In the genomic region with DNA sequence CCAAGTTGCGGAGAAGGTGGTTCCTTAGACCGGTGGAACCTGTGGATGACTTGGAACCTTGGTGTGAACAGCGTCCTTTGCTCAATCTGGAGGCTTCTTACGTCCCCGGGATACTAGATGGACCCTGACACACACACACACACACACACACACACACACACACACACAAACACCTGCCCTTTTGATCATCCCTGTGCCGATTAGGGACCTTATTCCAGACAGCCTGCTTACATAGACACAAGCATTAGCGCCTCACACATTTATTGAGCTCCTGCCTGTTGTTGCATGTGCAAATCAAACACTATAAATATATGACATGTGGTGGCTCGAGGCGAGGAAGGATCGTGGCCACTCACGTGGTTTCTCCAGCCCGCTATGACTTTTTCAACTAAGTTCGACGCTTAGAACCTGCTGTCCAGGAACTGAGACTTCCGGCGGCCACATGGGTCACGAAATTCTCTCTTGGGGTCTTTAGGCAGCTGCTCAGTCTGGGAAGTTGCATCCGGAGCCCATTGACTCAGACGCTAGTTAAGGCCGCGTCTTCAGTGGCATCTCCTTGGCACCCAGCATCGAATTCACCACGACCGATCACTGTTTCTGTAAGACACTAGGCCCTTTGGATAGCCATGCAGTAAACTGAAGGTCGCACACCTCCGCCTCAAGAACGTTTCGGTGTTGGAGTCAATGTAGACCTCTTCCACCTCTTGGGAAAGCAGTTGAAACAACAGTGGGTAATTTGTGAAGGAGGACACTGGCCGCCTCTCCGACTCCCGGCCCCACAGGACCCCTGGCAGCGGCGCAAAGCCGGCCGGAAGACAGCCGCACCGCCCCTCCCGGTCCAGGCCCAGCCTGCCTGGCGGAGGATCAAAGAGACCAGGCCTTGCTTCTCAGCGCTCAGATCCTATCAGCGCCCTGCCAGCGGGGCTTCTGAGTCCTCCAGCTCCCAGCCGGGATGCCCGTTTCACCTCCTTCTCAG, we compare ENCODE assay signal across 8 mouse cellular contexts. TPM values are rescaled to one million over a fixed set of nuclear protein-coding genes. Genes with fewer than 3 reads are reported as not detected.
A peak's percentile ranks its signal among the peaks of the same experiment; 100 is the strongest.
DNase-seq lines count a peak whose midpoint lies in the region; ATAC-seq and TF ChIP-seq lines count a peak whose summit lies in the region.

No protein-coding gene starts in this region.

- H3K27me3 ChIP-seq in liver, postnatal 0 days (ENCODE audit: insufficient read depth, low read length) = peaks cover 28% of the 10 kb centered on the region
- H3K27me3 ChIP-seq in neural tube, embryonic 15.5 days (replicated peaks) = peaks cover 36% of the 10 kb centered on the region

- peak overlapping the region; percentile 93 for H3K4me2 ChIP-seq in liver, postnatal 0 days (ENCODE audit: low read depth, low read length)
- H3K4me2 ChIP-seq in neural tube, embryonic 15.5 days = peak overlapping the region; percentile 96

- H3K4me3 ChIP-seq in liver, postnatal 0 days (ENCODE audit: low read depth, low read length) = peak overlapping the region; percentile 57; the same call in 1 of the 2 replicates
- peak overlapping the region; percentile 64 for H3K4me3 ChIP-seq in neural tube, embryonic 15.5 days (replicated peaks)

- peaks cover 18% of the 10 kb centered on the region for H3K4me1 ChIP-seq in liver, postnatal 0 days (ENCODE audit: insufficient read depth)
- peaks cover 30% of the 10 kb centered on the region for H3K4me1 ChIP-seq in neural tube, embryonic 15.5 days

- TF ChIP-seq CTCF in liver, postnatal 0 days (IDR thresholded peaks at IDR 0.05; ENCODE audit: low read depth) = no peak

- no peak overlapping the region for H3K27ac ChIP-seq in liver, postnatal 0 days (ENCODE audit: low read depth)
- no peak overlapping the region for H3K27ac ChIP-seq in neural tube, embryonic 15.5 days (replicated peaks)

- 10% methylated on average over 43 of the region's 44 CpGs for WGBS in liver, postnatal 0 days (ENCODE audit: insufficient replicate concordance)
- 8% methylated on average over 44 of the region's 44 CpGs for WGBS in neural tube, embryonic 15.5 days

- peak; percentile 62 for ATAC-seq in liver, postnatal 0 days
- ATAC-seq in neural tube, embryonic 15.5 days (ENCODE audit: low FRiP score) = peak; percentile 30; the same call in 1 of the 2 replicates

- TF ChIP-seq EP300 in liver, postnatal 0 days (IDR thresholded peaks at IDR 0.05; ENCODE audit: low read depth) = no peak

- H3K9ac ChIP-seq in liver, postnatal 0 days (replicated peaks) = no peak overlapping the region
- H3K9ac ChIP-seq in neural tube, embryonic 15.5 days (replicated peaks) = no peak overlapping the region

- H3K36me3 ChIP-seq in liver, postnatal 0 days (replicated peaks; ENCODE audit: insufficient read depth, low read length) = no peaks in the 10 kb centered on the region
- no peaks in the 10 kb centered on the region for H3K36me3 ChIP-seq in neural tube, embryonic 15.5 days

- peak; percentile 65 to 67 for DNase-seq in right cerebral cortex, postnatal 10 days (ENCODE audit: low spot score in 2 of 2)
- DNase-seq in right cerebral cortex, adult 2 months (ENCODE audit: low spot score in 2 of 2) = no peak
- peak; percentile 67 for DNase-seq in embryo, embryonic 10.5 days (ENCODE audit: low spot score)
- DNase-seq in heart, adult 8-10 months (ENCODE audit: low spot score) = peak; percentile 32
- peak; percentile 42 for DNase-seq in kidney, adult 11 months
- peak; percentile 51 for DNase-seq in liver, postnatal 0 days
- DNase-seq in spleen, postnatal 14 days (ENCODE audit: low spot score in 2 of 2) = no peak

- no peaks in the 10 kb centered on the region for H3K9me3 ChIP-seq in liver, postnatal 0 days (ENCODE audit: low read length)
- H3K9me3 ChIP-seq in neural tube, embryonic 15.5 days (replicated peaks) = no peaks in the 10 kb centered on the region

RNA-seq across cellular contexts. Expression of a gene that starts 1.1 kb away (rescaled TPM):
- total RNA-seq in heart, adult 8-10 months (2022) = 1 to 10 TPM in 1 of 4 experiments, under 1 TPM in 3; 0.44 to 1.0 (median 0.83) TPM
- polyA plus RNA-seq in liver, postnatal 0 days (2015; fragmentation: Nextera tagmentation; extraction: Ambion mirVana) = 1.4 and 1.5 TPM in 2 replicates
- 5.0 and 50.9 TPM in 2 replicates for polyA plus RNA-seq in neural tube, embryonic 15.5 days (2015; fragmentation: Nextera tagmentation; extraction: Ambion mirVana)

RNA-seq across cellular contexts. Expression of a gene that starts 52.1 kb away (rescaled TPM):
- total RNA-seq in heart, adult 8-10 months (2022) = 100 to 1,000 TPM; 243 to 269 (median 257) TPM
- polyA plus RNA-seq in liver, postnatal 0 days (2015; fragmentation: Nextera tagmentation; extraction: Ambion mirVana) = 289 and 296 TPM in 2 replicates
- 1,008 and 1,082 TPM in 2 replicates for polyA plus RNA-seq in neural tube, embryonic 15.5 days (2015; fragmentation: Nextera tagmentation; extraction: Ambion mirVana)

Comparison
In these comparisons a context has a peak if more than half of its experiments do, and no peak if none do; other contexts are left out.
1. DNase-seq: peak in right cerebral cortex, postnatal 10 days (2 of 2), embryo, embryonic 10.5 days (single experiment), heart, adult 8-10 months (single experiment), kidney, adult 11 months (single experiment) and liver, postnatal 0 days (single experiment); none in right cerebral cortex, adult 2 months (0 of 2) and spleen, postnatal 14 days (0 of 2).